Mouse (Mus musculus): ENCODE measurements around the gene Arhgef28. TPM values are rescaled to one million over a fixed set of nuclear protein-coding genes. Genes with fewer than 3 reads are reported as not detected.

Arhgef28 gene
- total and polyA plus RNA-seq, 3 experiments: not detected

DNA sequence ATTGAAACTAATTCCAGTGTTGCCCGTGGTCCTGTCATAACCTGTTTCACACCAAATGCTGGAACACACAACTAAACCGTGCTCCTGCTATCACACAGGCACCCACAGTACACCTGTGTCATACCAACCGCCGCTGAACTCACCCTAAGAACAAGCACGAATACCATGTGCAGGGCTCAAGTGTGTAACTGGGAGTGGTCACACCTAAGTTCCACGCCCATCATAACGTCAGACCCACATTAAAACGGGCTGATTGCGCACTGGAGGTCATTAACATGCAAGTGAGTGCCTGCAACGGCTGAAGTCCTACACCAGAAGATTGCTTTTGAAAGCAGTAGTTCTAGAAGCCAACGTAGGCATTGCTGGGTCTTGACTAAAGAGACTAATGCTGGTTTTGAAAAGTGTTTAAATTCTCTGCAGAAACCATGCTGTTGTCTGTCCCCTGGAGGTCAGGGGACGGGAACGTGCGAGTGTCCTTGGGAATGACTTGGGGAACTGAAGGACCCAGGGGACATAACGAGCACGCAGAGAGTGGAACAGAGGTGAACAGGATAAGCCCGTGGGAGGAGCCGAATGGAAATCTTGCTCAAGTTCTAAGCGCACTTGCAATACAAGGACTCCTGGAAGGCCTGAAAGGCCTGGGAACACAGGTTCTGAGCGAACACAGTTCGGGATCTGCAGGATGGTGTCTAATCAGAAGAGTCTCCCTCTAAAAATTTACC is 22.9 kb downstream of the Arhgef28 start:
- no peaks in the 10 kb centered on the region for H3K27me3 ChIP-seq (ENCODE audit: control insufficient read depth in 1 of 2, insufficient read depth in 2 of 2, low read length in 2 of 2)
- DNase-seq (ENCODE audit: low read depth, low spot score): no peak

DNA sequence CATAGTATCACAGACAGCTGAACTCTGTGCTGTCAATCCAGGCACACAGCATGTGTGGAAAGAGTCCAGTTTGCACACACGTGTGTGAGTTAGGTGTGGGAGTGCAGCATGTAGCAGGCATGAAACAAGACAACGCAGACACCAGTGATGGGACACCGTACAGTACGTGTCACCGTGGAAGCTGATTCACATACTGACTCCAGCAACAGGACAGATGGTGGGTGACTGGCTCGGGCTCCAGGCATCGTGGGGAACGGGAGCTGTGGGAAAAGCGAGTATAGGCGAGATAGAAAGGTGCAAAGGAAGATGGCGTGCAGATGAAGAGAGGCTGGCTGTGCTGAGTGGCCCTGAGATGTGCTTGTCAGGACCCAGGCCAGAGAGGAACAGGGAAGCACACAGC is 23.9 kb downstream of the Arhgef28 start:
- no peak overlapping the region for H3K9ac ChIP-seq (ENCODE audit: control insufficient read depth, low read depth, low read length, poor library complexity, severe bottlenecking)
- no peak for DNase-seq (ENCODE audit: low read depth, low spot score)
- H3K9me3 ChIP-seq (replicated peaks; ENCODE audit: insufficient read depth, low read length): no peaks in the 10 kb centered on the region
- no peaks in the 10 kb centered on the region for H3K36me3 ChIP-seq (ENCODE audit: control insufficient read depth in 1 of 2, insufficient read depth in 2 of 2, low read length in 2 of 2)
- no peaks in the 10 kb centered on the region for H3K79me2 ChIP-seq (ENCODE audit: control insufficient read depth, insufficient read depth, low read length, poor library complexity)
- no peaks in the 10 kb centered on the region for H3K27me3 ChIP-seq (ENCODE audit: control insufficient read depth in 1 of 2, insufficient read depth in 2 of 2, low read length in 2 of 2)
- H3K4me1 ChIP-seq (ENCODE audit: control insufficient read depth in 1 of 2, insufficient read depth in 2 of 2, low read length in 2 of 2): no peaks in the 10 kb centered on the region
- no peak overlapping the region for H3K4me3 ChIP-seq (ENCODE audit: control insufficient read depth in 1 of 2, insufficient read depth in 1 of 2, low read depth in 2 of 2, low read length in 2 of 2)
- no peak overlapping the region for H3K27ac ChIP-seq (ENCODE audit: control insufficient read depth, low read depth, low read length)
- TF ChIP-seq TBP (IDR thresholded peaks at IDR 0.05; ENCODE audit: low read depth, low read length): no peak
- TF ChIP-seq MAX (IDR thresholded peaks at IDR 0.05; ENCODE audit: low read length): no peak
- TF ChIP-seq POLR2AphosphoS5 (IDR thresholded peaks at IDR 0.05; ENCODE audit: borderline replicate concordance, low read depth, low read length): no peak
- no peak for TF ChIP-seq MAZ (IDR thresholded peaks at IDR 0.05; ENCODE audit: low read depth, low read length)
- no peak for TF ChIP-seq MYB (IDR thresholded peaks at IDR 0.05; ENCODE audit: low read depth, low read length)
- TF ChIP-seq CTCF (IDR thresholded peaks at IDR 0.05 in 2 of 3, conservative IDR thresholded peaks at IDR 0.05 in 1 of 3; ENCODE audit: control insufficient read depth in 1 of 3, insufficient read depth in 1 of 3, low read depth in 2 of 3, low read length in 3 of 3, poor library complexity in 1 of 3, severe bottlenecking in 1 of 3): no peak
- TF ChIP-seq JUND (IDR thresholded peaks at IDR 0.05; ENCODE audit: low read depth, low read length): no peak
- TF ChIP-seq CHD1 (IDR thresholded peaks at IDR 0.05; ENCODE audit: low read depth, low read length): no peak
- TF ChIP-seq ZMIZ1 (IDR thresholded peaks at IDR 0.05; ENCODE audit: low read depth, low read length): no peak
- TF ChIP-seq CHD2 (IDR thresholded peaks at IDR 0.05; ENCODE audit: low read length): no peak

More for the DNA sequence above, 22.9 kb downstream of the Arhgef28 start:
- no peaks in the 10 kb centered on the region for H3K36me3 ChIP-seq (ENCODE audit: control insufficient read depth in 1 of 2, insufficient read depth in 2 of 2, low read length in 2 of 2)
- no peak overlapping the region for H3K27ac ChIP-seq (ENCODE audit: control insufficient read depth, low read depth, low read length)
- H3K4me1 ChIP-seq (ENCODE audit: control insufficient read depth in 1 of 2, insufficient read depth in 2 of 2, low read length in 2 of 2): no peaks in the 10 kb centered on the region
- no peaks in the 10 kb centered on the region for H3K9me3 ChIP-seq (replicated peaks; ENCODE audit: insufficient read depth, low read length)
- TF ChIP-seq TBP (IDR thresholded peaks at IDR 0.05; ENCODE audit: low read depth, low read length): no peak
- TF ChIP-seq POLR2A (IDR thresholded peaks at IDR 0.05; ENCODE audit: control insufficient read depth in 1 of 2, insufficient read depth in 1 of 2, low read depth in 1 of 2, low read length in 2 of 2, poor library complexity in 1 of 2): no peak
- no peak for TF ChIP-seq NELFE (IDR thresholded peaks at IDR 0.05; ENCODE audit: low read depth, low read length)
- no peak for TF ChIP-seq CHD1 (IDR thresholded peaks at IDR 0.05; ENCODE audit: low read depth, low read length)
- TF ChIP-seq E2F4 (IDR thresholded peaks at IDR 0.05; ENCODE audit: borderline replicate concordance, low read depth, low read length): no peak
- TF ChIP-seq EP300 (IDR thresholded peaks at IDR 0.05; ENCODE audit: low read depth in 1 of 2, low read length in 2 of 2): no peak
- no peak for TF ChIP-seq CTCF (IDR thresholded peaks at IDR 0.05 in 2 of 3, conservative IDR thresholded peaks at IDR 0.05 in 1 of 3; ENCODE audit: control insufficient read depth in 1 of 3, insufficient read depth in 1 of 3, low read depth in 2 of 3, low read length in 3 of 3, poor library complexity in 1 of 3, severe bottlenecking in 1 of 3)
- no peaks in the 10 kb centered on the region for H3K79me2 ChIP-seq (ENCODE audit: control insufficient read depth, insufficient read depth, low read length, poor library complexity)
- H3K4me3 ChIP-seq (ENCODE audit: control insufficient read depth in 1 of 2, insufficient read depth in 1 of 2, low read depth in 2 of 2, low read length in 2 of 2): no peak overlapping the region
- no peak overlapping the region for H3K9ac ChIP-seq (ENCODE audit: control insufficient read depth, low read depth, low read length, poor library complexity, severe bottlenecking)

DNA sequence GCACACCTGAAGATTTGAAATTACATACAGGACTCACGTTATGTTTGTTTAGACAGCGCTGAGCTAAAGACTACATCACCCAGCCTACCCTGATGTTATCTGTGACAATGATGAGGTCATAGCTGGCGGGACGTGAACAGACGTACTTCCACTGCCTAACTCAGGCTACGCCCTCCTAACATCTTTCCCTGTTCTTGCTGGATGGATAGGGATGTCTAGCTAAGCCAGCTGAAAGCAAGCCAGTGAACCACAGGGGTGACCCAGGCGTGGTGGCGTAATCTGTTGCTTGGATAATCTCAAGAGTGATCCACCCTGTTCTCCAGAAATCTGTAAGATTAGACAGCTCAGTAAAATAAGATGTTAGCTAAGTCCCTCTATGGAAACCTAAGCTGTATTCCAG is 25.6 kb downstream of the Arhgef28 start:
- Histone ChIP-seq H3K79me2 (ENCODE audit: control insufficient read depth, insufficient read depth, low read length, poor library complexity) (no peaks in the 10 kb centered on the region), H3K27ac (ENCODE audit: control insufficient read depth, low read depth, low read length) (no peak overlapping the region), H3K4me1 (ENCODE audit: control insufficient read depth in 1 of 2, insufficient read depth in 2 of 2, low read length in 2 of 2) (no peaks in the 10 kb centered on the region), H3K9me3 (replicated peaks; ENCODE audit: insufficient read depth, low read length) (no peaks in the 10 kb centered on the region), H3K36me3 (ENCODE audit: control insufficient read depth in 1 of 2, insufficient read depth in 2 of 2, low read length in 2 of 2) (no peaks in the 10 kb centered on the region), H3K27me3 (ENCODE audit: control insufficient read depth in 1 of 2, insufficient read depth in 2 of 2, low read length in 2 of 2) (no peaks in the 10 kb centered on the region), H3K4me3 (ENCODE audit: control insufficient read depth in 1 of 2, insufficient read depth in 1 of 2, low read depth in 2 of 2, low read length in 2 of 2) (no peak overlapping the region), H3K9ac (ENCODE audit: control insufficient read depth, low read depth, low read length, poor library complexity, severe bottlenecking) (no peak overlapping the region)
- no peak for DNase-seq (ENCODE audit: low read depth, low spot score)
- TF ChIP-seq SIN3A (IDR thresholded peaks at IDR 0.05; ENCODE audit: low read length) (no peak), ZMIZ1 (IDR thresholded peaks at IDR 0.05; ENCODE audit: low read depth, low read length) (no peak), USF2 (IDR thresholded peaks at IDR 0.05; ENCODE audit: borderline replicate concordance in 1 of 2, insufficient read depth in 1 of 2, low read depth in 1 of 2, low read length in 2 of 2) (no peak), RCOR1 (IDR thresholded peaks at IDR 0.05; ENCODE audit: low read depth, low read length) (no peak), HCFC1 (IDR thresholded peaks at IDR 0.05; ENCODE audit: low read depth, low read length) (no peak), KAT2A (conservative IDR thresholded peaks at IDR 0.05; ENCODE audit: low read depth, low read length) (no peak), TAL1 (IDR thresholded peaks at IDR 0.05; ENCODE audit: low read length) (no peak), CHD1 (IDR thresholded peaks at IDR 0.05; ENCODE audit: low read depth, low read length) (no peak), MXI1 (IDR thresholded peaks at IDR 0.05; ENCODE audit: low read depth, low read length) (no peak), ZC3H11A (IDR thresholded peaks at IDR 0.05; ENCODE audit: low read depth, low read length) (no peak), MAX (IDR thresholded peaks at IDR 0.05; ENCODE audit: low read length) (no peak), CHD2 (IDR thresholded peaks at IDR 0.05; ENCODE audit: low read length) (no peak), CTCF (IDR thresholded peaks at IDR 0.05 in 2 of 3, conservative IDR thresholded peaks at IDR 0.05 in 1 of 3; ENCODE audit: control insufficient read depth in 1 of 3, insufficient read depth in 1 of 3, low read depth in 2 of 3, low read length in 3 of 3, poor library complexity in 1 of 3, severe bottlenecking in 1 of 3) (no peak), SMC3 (IDR thresholded peaks at IDR 0.05; ENCODE audit: low read depth, low read length) (no peak), POLR2AphosphoS5 (IDR thresholded peaks at IDR 0.05; ENCODE audit: borderline replicate concordance, low read depth, low read length) (no peak), MAFK (IDR thresholded peaks at IDR 0.05; ENCODE audit: borderline replicate concordance, low read depth, low read length) (no peak)
